Mouse (Mus musculus): Measurements from ENCODE around the gene Dirc2. TPM values are rescaled to one million over a fixed set of nuclear protein-coding genes. Genes with fewer than 3 reads are reported as not detected.

Dirc2 gene
- total RNA-seq, 2 experiments from 2014 or later = 88.5 to 94.6 TPM

GRCm38 (mm10) chr16:35704796-35705195 is 64.4 kb downstream of the Dirc2 start:
- no peak for DNase-seq (ENCODE audit: extremely low spot score in 1 of 2, low spot score in 2 of 2)
- intact Hi-C loops (cut with DNase I) = no loop called here

DNA sequence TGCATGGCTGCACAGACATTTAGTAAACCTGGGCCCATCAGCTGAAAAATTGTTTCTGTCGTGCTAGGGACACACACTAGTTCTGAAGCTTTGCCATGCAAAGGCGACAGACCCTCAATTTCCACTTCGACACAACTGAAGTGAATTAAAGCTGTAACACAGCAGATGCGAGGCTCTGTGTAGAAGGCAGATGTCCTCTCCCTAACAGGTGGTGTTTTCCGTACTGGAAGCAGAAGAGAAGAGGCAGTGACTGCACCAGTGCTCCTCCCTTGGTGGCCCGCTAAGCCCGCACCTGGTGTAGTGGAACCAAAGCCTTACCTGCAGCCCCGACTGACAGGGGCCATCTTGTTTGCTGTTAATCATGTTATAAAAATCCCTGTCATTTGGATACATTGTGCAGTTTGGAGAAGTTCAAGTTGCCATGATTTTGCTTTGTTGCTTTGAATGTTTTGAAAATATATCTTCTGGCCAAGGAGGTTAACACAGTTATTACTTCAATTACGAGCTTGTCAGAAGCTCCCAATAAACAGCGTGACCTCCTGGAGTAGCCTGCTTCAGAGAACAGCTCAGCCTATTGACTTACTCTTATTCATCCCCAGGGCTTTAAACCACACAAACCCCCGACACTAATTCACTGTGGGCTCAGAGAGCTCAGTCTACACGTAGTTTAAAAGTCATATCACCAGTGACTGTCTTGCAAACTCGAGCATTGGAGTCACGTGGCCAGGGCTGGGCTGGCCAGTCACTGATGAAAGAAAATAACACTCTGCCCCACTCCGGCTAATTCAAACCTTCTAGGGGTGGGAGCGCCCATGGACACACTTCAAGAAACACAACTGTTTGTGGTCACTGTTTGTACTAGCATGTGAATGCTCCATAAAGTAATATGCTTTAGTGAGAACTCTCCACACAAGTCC is 65.1 kb downstream of the Dirc2 start:
- intact Hi-C loops (cut with DNase I) = no loop called here
- DNase-seq (ENCODE audit: extremely low spot score in 1 of 2, low spot score in 2 of 2) = no peak

DNA sequence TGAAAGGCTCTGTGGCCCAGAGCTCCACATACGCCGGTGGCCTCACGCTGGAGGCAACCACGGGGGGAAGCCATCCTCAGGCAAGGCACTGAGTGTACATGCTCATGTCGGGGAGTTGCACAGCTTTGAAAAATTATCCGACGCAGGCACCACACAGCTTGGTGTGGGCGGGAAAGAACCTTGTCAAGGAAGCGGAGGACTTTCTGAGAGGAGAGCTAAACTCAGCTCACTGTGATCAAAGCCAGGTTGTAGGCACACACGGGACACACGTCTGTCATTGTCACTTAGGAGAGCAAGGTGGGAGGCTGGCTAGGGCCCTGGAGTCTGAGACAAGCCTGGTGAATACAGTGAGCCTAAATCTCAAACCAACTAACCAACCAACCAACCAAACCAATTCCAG is 67.3 kb downstream of the Dirc2 start:
- intact Hi-C loops (cut with DNase I) = no loop called here
- DNase-seq (ENCODE audit: extremely low spot score in 1 of 2, low spot score in 2 of 2) = peak in 1 of 2 experiments; percentile 16

DNA sequence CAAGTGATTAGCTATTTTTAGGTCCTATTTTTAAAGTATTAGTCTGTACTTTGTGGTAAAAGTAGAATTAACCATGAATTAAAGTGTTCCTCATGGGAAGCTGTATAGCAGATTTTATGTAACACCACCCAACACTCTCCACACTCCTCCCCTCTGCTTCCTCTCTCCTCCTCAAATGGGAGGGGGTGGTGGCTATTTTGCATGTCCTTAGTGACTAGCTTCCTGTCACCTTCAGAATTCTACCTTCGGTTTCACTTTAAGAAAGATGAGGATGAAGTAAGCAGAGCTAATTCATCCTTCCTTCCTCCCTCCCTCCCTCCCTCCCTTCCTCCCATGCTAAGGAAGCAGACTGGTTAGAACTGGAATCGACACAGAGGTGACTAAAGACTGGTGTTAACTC is 73.1 kb downstream of the Dirc2 start:
- intact Hi-C loops (cut with DNase I) = no loop called here
- DNase-seq (ENCODE audit: extremely low spot score in 1 of 2, low spot score in 2 of 2) = no peak

- intact Hi-C loops (cut with DNase I) = no loop called here
- DNase-seq (ENCODE audit: extremely low spot score in 1 of 2, low spot score in 2 of 2) = no peak
These were observed 74.8 kb downstream of the Dirc2 start for GRCm38 (mm10) chr16:35694250-35694846.

DNA sequence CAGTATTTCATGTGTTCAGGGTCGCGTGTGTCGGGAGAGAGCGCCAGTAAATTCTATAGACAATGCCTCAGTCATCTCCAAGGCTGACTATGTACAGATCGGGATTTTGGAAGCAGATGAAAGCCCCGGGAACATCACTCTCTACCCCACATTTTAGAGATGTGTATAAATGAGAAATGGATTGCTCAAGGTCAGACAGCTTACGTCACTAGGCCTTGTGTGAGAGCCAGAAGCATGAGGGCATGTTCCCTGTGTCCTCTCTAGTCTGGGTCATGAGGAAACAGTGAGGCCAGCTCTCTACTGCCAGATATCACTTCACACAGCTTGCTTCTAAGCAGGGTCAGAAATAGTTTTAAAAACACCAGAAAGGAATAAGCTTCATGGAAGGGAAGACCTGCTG is 77.5 kb downstream of the Dirc2 start:
- DNase-seq (ENCODE audit: extremely low spot score in 1 of 2, low spot score in 2 of 2) = no peak
- intact Hi-C loops (cut with DNase I) = no loop called here

DNA sequence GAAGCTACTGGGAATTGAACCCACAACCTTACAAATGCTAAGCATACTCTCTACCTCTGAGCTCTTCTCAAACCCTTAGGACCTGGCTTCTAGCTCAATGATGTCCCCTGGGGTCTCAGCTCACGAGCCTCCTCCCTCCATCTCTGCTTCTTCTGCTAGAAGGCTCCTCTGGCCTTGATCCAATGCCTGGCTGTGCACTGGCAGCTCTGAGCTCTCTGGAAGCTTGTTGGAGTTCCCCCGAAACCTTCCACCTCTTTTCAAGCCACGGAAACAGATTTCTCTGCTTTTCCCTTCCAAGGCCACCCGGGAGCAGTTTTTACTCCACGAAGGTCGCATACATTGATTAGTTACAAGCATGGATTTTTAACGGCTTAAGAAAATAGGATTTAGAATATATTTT is 82.7 kb downstream of the Dirc2 start:
- intact Hi-C loops (cut with DNase I) = no loop called here
- DNase-seq (ENCODE audit: extremely low spot score in 1 of 2, low spot score in 2 of 2) = peak in 1 of 2 experiments; percentile 48

- intact Hi-C loops (cut with DNase I) = no loop called here
- DNase-seq (ENCODE audit: extremely low spot score in 1 of 2, low spot score in 2 of 2) = no peak
These were observed 84.1 kb downstream of the Dirc2 start for GRCm38 (mm10) chr16:35685027-35685426.

DNA sequence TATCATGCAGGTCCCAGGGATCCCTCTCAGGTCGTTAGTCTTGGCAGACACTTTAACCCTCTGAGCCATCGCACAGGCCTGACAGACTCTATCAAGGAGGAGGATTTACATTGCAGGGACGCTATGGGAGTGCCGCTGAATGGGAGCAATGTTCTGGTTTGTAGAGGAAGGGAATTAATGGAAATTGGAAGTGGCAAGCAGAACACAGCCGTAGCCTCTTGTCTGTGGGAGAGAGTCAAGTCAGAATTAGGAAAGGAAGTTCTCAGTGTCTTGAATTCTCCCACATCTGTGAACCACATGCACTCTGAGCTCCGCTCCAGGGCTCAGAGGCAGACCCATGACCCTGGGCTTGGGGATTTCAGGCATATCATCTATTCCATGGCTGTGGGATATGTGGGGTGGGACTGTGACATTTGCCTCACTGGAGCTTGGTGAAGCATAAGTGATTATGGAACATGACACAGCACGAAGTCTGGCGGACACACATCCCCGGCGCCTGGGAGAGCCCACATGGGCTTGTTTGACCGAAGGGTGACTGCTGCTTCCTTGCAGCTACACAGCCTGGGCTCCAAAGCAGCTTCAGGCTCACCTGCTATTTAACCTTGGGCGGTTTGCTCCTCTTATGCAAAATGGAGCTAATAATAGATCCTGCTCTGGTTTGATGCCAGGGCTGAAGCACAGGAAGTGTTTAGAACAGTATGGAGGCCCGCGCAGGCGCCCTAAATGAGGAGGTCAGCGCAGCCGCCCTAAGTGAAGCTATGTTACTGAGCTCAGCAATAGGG is 87.6 kb downstream of the Dirc2 start:
- intact Hi-C loops (cut with DNase I) = no loop called here
- no peak for DNase-seq (ENCODE audit: extremely low spot score in 1 of 2, low spot score in 2 of 2)

- intact Hi-C loops (cut with DNase I) = no loop called here
- no peak for DNase-seq (ENCODE audit: extremely low spot score in 1 of 2, low spot score in 2 of 2)
These were observed 90.7 kb downstream of the Dirc2 start for GRCm38 (mm10) chr16:35678476-35678875.

- intact Hi-C loops (cut with DNase I) = no loop called here
These were observed 91.5 kb downstream of the Dirc2 start for GRCm38 (mm10) chr16:35677511-35678113.

GRCm38 (mm10) chr16:35664847-35665246 is 104.3 kb downstream of the Dirc2 start:
- intact Hi-C loops (cut with DNase I) = no loop called here
- no peak for DNase-seq (ENCODE audit: extremely low spot score in 1 of 2, low spot score in 2 of 2)

More at GRCm38 (mm10) chr16:35677511-35678113, 91.5 kb downstream of the Dirc2 start:
- DNase-seq (ENCODE audit: extremely low spot score in 1 of 2, low spot score in 2 of 2) = no peak

DNA sequence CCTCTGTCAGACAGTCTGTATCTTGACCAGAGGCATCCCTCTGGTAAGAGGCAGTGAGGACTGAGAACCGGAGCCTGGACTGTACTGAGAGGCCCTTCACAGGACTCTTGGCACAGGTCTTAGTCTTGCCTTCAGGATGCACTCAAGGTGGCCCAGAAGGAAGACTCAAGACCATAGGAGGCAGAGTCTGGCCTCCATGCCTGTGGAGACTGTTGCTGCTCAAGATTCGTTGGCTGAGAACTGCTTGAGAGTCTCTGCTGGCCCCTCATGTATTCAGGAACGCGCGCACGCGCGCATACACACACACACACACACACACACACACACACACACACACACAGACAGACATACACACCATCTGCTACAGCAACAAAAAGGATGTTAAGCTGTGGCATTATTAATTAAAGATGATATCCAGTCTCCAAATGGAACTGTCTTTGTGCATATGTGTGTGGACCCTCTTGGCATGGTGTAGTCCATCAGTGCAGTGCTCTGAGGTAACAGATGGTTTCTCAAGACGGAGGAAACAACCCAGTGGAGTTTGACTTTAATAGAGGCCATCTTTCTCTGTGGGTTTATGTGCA is 105.2 kb downstream of the Dirc2 start:
- intact Hi-C loops (cut with DNase I) = no loop called here
- no peak for DNase-seq (ENCODE audit: extremely low spot score in 1 of 2, low spot score in 2 of 2)

- no peak for DNase-seq (ENCODE audit: extremely low spot score in 1 of 2, low spot score in 2 of 2)
- intact Hi-C loops (cut with DNase I) = no loop called here
These were observed 108.9 kb downstream of the Dirc2 start for GRCm38 (mm10) chr16:35660222-35660621.

DNA sequence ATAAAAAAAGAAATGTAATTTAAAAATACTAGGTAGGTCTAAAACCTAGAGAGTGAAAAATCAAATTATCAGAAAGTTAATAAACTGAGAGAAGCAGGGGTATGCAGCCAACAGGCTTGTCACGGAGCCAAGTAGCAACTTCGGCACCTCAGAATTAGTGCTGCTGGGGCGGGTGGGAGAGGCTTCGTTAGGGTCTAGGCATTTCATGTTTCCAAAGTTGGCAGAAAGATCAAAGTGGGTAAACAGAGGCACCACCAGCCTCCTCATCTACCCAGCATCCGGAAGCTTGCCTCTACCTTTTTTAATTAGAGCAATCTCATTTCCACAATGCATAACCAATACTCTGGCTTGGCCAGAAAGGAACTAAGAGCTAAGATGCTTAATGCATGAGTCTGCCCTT is 115.2 kb downstream of the Dirc2 start:
- no peak for DNase-seq (ENCODE audit: extremely low spot score in 1 of 2, low spot score in 2 of 2)
- intact Hi-C loops (cut with DNase I) = no loop called here

- intact Hi-C loops (cut with DNase I) = no loop called here
- DNase-seq (ENCODE audit: extremely low spot score in 1 of 2, low spot score in 2 of 2) = no peak
These were observed 116.5 kb downstream of the Dirc2 start for GRCm38 (mm10) chr16:35652706-35653105.

DNA sequence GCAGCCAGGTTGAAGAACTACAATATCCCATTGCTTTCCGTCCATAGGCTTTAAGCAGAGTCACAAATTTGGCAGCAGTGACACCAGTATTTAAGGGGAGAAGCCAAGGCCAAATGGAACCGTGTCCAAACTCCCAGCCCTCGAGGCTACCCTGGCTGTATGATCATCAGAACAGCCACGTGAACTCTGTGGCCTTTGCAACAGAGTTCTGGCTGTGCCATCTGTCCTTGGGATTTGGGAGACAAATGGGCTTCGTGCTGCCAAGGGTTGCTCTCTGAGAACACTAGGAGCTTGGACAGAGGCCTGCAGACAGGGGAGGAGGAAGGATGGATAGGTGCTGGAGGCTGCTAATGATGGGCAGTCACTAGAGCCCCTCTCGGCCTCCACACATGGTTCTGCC is 117.0 kb downstream of the Dirc2 start:
- intact Hi-C loops (cut with DNase I) = no loop called here
- no peak for DNase-seq (ENCODE audit: extremely low spot score in 1 of 2, low spot score in 2 of 2)

DNA sequence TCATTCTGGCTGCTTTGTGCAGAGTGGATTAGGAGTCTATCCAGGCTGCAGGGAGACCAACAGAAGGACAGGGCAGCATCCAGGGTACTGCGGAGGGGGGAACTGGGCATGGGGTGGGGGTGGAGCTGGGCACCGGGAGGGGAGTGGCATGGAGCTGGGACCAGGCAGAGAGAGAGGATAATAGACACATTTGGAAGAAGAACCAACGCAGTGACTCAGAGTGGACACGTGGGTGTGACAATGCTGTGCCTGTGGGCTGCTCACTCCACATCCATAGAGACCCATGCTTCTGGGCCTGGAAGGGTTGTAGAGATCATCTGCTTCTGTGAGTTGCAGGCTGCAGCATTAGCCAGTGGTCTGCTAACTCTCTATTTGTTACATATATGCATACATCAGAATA is 120.3 kb downstream of the Dirc2 start:
- intact Hi-C loops (cut with DNase I) = no loop called here
- DNase-seq (ENCODE audit: extremely low spot score in 1 of 2, low spot score in 2 of 2) = no peak

All from left cerebral cortex, postnatal 10 days (tissue).